Mouse (Mus musculus): ENCODE data around the gene Ang6.
"Not testable (repeated sequence)": the region's sequence is repeated elsewhere in the genome, so short reads cannot be mapped to it uniquely, and the experiment has no call there.

Ang6 gene

GRCm38 (mm10) chr14:44002169-44002568 is at the start of gene Ang6:
Ang6 (minus strand) TSS chr14:44002269.
- no peak for DNase-seq

GRCm38 (mm10) chr14:44046567-44046966 is 44.5 kb upstream of the Ang6 start:
- not testable (repeated sequence) for DNase-seq

- DNase-seq = not testable (repeated sequence)
Observed at GRCm38 (mm10) chr14:44031828-44032227, 29.8 kb upstream of the Ang6 start.

- DNase-seq = not testable (repeated sequence)
Observed at GRCm38 (mm10) chr14:44009686-44010085, 7.6 kb upstream of the Ang6 start.

GRCm38 (mm10) chr14:44008021-44008420 is 6.0 kb upstream of the Ang6 start:
- DNase-seq = not testable (repeated sequence)

- no peak for DNase-seq
Observed at GRCm38 (mm10) chr14:44001600-44001999, 469 bp downstream of the Ang6 start.

- DNase-seq = not testable (repeated sequence)
Observed at GRCm38 (mm10) chr14:43998455-43999000, 3.5 kb downstream of the Ang6 start.

GRCm38 (mm10) chr14:43987404-43987803 is 14.7 kb downstream of the Ang6 start:
- DNase-seq = peak; percentile 77

- DNase-seq = no peak
Observed at GRCm38 (mm10) chr14:43986147-43986546, 15.9 kb downstream of the Ang6 start.

- peak; percentile 31 for DNase-seq
Observed at GRCm38 (mm10) chr14:43983897-43984296, 18.2 kb downstream of the Ang6 start.

- DNase-seq = no peak
Observed at GRCm38 (mm10) chr14:43983454-43983853, 18.6 kb downstream of the Ang6 start.

- DNase-seq = not testable (repeated sequence)
Observed at GRCm38 (mm10) chr14:43956769-43957168, 45.3 kb downstream of the Ang6 start, which contains the start of gene Ang5. Ang5 (plus strand) TSS chr14:43957069.

GRCm38 (mm10) chr14:43955074-43955473 is 47.0 kb downstream of the Ang6 start:
- DNase-seq = not testable (repeated sequence)

- DNase-seq = not testable (repeated sequence)
Observed at GRCm38 (mm10) chr14:43953382-43953781, 48.7 kb downstream of the Ang6 start.

All from right cerebral cortex, adult 18-20 months (tissue).